Mouse (Mus musculus): ENCODE measurements at regions not wholly inside any gene's neighbourhood (a gene's known extent, or its start where the extent isn't known, plus 50 kb on each side); places are given as distances from the start of the nearest gene placed in this dataset.

DNA sequence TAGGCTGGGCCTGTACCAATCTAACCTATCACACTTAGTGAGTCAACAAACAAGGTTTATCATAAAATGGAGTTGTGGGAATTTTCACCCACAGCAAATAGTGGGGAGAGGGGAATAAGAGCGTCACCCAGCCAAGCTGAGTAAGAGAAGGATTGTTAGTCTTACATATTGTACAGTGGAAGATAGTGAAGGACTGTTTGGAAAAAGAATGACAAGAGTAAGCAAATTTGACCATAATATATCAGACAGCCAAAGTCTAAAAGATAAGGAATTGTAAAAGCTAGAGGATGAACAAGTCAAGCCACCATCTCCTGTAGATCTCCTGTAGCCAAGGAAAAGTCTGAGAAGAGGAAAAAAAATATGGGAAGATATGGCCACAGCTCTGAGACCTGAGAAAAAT is 351.8 kb upstream of the 1700003H04Rik start:
- TF ChIP-seq POLR2A (IDR thresholded peaks at IDR 0.05; ENCODE audit: borderline replicate concordance, extremely low read depth, insufficient read depth, insufficient read length, poor library complexity, severe bottlenecking) (no peak), CTCF (IDR thresholded peaks at IDR 0.05; ENCODE audit: borderline replicate concordance, extremely low read depth, insufficient read depth, insufficient read length) (no peak)
